Mouse (Mus musculus) NIH3T3 (cell line): Measurements from ENCODE around the gene Slc24a3.
A peak's percentile ranks its signal among the peaks of the same experiment; 100 is the strongest.

Experiments used
- DNase-seq: peaks from one replicate; pipeline ENCODE4 v3.0.0-alpha.2; 2012; ENCODE audit warnings: low read depth

Gene Slc24a3

GRCm38 (mm10) chr2:145283746-145284145, 116.2 kb downstream of the Slc24a3 start:
- no peak for DNase-seq

GRCm38 (mm10) chr2:145288501-145288900, 120.9 kb downstream of the Slc24a3 start:
- no peak for DNase-seq

GRCm38 (mm10) chr2:145291473-145291872, 123.9 kb downstream of the Slc24a3 start:
- peak; percentile 20 for DNase-seq

GRCm38 (mm10) chr2:145292196-145292595, 124.6 kb downstream of the Slc24a3 start:
- DNase-seq: no peak

- DNase-seq: no peak
These were observed 125.3 kb downstream of the Slc24a3 start for GRCm38 (mm10) chr2:145292816-145293215.

- DNase-seq: no peak
These were observed 129.4 kb downstream of the Slc24a3 start for GRCm38 (mm10) chr2:145296906-145297305.

- DNase-seq: no peak
These were observed 132.6 kb downstream of the Slc24a3 start for GRCm38 (mm10) chr2:145299914-145300699.

- no peak for DNase-seq
These were observed 139.8 kb downstream of the Slc24a3 start for GRCm38 (mm10) chr2:145307231-145307883.

- no peak for DNase-seq
These were observed 151.4 kb downstream of the Slc24a3 start for GRCm38 (mm10) chr2:145318916-145319315.

- no peak for DNase-seq
These were observed 153.7 kb downstream of the Slc24a3 start for GRCm38 (mm10) chr2:145321287-145321686.

- DNase-seq: no peak
These were observed 154.2 kb downstream of the Slc24a3 start for GRCm38 (mm10) chr2:145321755-145322154.

GRCm38 (mm10) chr2:145324477-145324876, 156.9 kb downstream of the Slc24a3 start:
- DNase-seq: no peak

GRCm38 (mm10) chr2:145325852-145326251, 158.3 kb downstream of the Slc24a3 start:
- DNase-seq: no peak

GRCm38 (mm10) chr2:145326544-145326943, 159.0 kb downstream of the Slc24a3 start:
- no peak for DNase-seq

- DNase-seq: peak; percentile 52
These were observed 162.2 kb downstream of the Slc24a3 start for GRCm38 (mm10) chr2:145329756-145330155.

GRCm38 (mm10) chr2:145331525-145331924, 164.0 kb downstream of the Slc24a3 start:
- DNase-seq: no peak

GRCm38 (mm10) chr2:145333466-145333865, 165.9 kb downstream of the Slc24a3 start:
- DNase-seq: no peak

GRCm38 (mm10) chr2:145336406-145336805, 168.9 kb downstream of the Slc24a3 start:
- DNase-seq: no peak

GRCm38 (mm10) chr2:145340816-145341215, 173.3 kb downstream of the Slc24a3 start:
- no peak for DNase-seq

- DNase-seq: no peak
These were observed 175.4 kb downstream of the Slc24a3 start for GRCm38 (mm10) chr2:145342956-145343355.

GRCm38 (mm10) chr2:145344521-145344920, 177.0 kb downstream of the Slc24a3 start:
- DNase-seq: no peak

GRCm38 (mm10) chr2:145353801-145354200, 186.2 kb downstream of the Slc24a3 start:
- DNase-seq: no peak

GRCm38 (mm10) chr2:145358236-145358942, 190.8 kb downstream of the Slc24a3 start:
- no peak for DNase-seq
